Mouse (Mus musculus) fibroblast of lung, adult 2 months (primary cell): Measurements from ENCODE around the gene Dusp18.

Experiments
- DNase-seq: peaks from one replicate; pipeline ENCODE4 v3.0.0-alpha.2; 2011; ENCODE audit warnings: low read depth

The Dusp18 gene

GRCm38 (mm10) chr11:3930931-3931330 is 35.9 kb downstream of the Dusp18 start:
- DNase-seq = no peak

- peak; percentile 54 for DNase-seq
Observed at GRCm38 (mm10) chr11:3931511-3932211, 36.6 kb downstream of the Dusp18 start, which contains the start of gene Tcn2. Gene Tcn2 (minus strand): TSS chr11:3932159.

- DNase-seq = no peak
Observed at GRCm38 (mm10) chr11:3933756-3934285, 38.8 kb downstream of the Dusp18 start.

- no peak for DNase-seq
Observed at GRCm38 (mm10) chr11:3935135-3935534, 40.1 kb downstream of the Dusp18 start.

GRCm38 (mm10) chr11:3936318-3936717 is 41.3 kb downstream of the Dusp18 start:
- DNase-seq = no peak

GRCm38 (mm10) chr11:3937321-3937874 is 42.4 kb downstream of the Dusp18 start:
- DNase-seq = no peak

- no peak for DNase-seq
Observed at GRCm38 (mm10) chr11:3941371-3941770, 46.3 kb downstream of the Dusp18 start.

- DNase-seq = no peak
Observed at GRCm38 (mm10) chr11:3946386-3946785, 51.3 kb downstream of the Dusp18 start.
